Mouse (Mus musculus): ENCODE data around the gene Scyl1.

GRCm38 (mm10) chr19:5743576-5743975 is 27.6 kb downstream of the Scyl1 start:
- TF ChIP-seq CTCF (IDR thresholded peaks at IDR 0.05 in 2 of 3, conservative IDR thresholded peaks at IDR 0.05 in 1 of 3; ENCODE audit: control insufficient read depth in 1 of 3, insufficient read depth in 1 of 3, low read depth in 2 of 3, low read length in 3 of 3, poor library complexity in 1 of 3, severe bottlenecking in 1 of 3): no peak
- no peak for TF ChIP-seq HCFC1 (IDR thresholded peaks at IDR 0.05; ENCODE audit: low read depth, low read length)
- TF ChIP-seq POLR2A (IDR thresholded peaks at IDR 0.05; ENCODE audit: control insufficient read depth in 1 of 2, insufficient read depth in 1 of 2, low read depth in 1 of 2, low read length in 2 of 2, poor library complexity in 1 of 2): no peak
- no peak for TF ChIP-seq EP300 (IDR thresholded peaks at IDR 0.05; ENCODE audit: low read depth in 1 of 2, low read length in 2 of 2)
